Mouse (Mus musculus) hindbrain, postnatal 0 days (tissue): ENCODE measurements around the gene Metap2. TPM values are rescaled to one million over a fixed set of nuclear protein-coding genes. Genes with fewer than 3 reads are reported as not detected.
"Not testable (repeated sequence)": the region's sequence is repeated elsewhere in the genome, so short reads cannot be mapped to it uniquely, and the experiment has no call there.

Experiments
- ATAC-seq: fragments of 200-750 bp; cut with Nextera tagmentation; 2 replicates; pipeline ENCODE4 v1.8.0; 2017; ENCODE audit warnings: mild to moderate bottlenecking, moderate TSS enrichment, moderate library complexity
- DNase-seq: peaks from one replicate; pipeline ENCODE4 v3.0.0-alpha.2; 2015; ENCODE audit warnings: low spot score
- H3K27ac ChIP-seq: fragments of 300-500 bp; sonication (generic); 2 replicates; pipeline ENCODE4 v1.5.1; 2014; ENCODE audit warnings: mild to moderate bottlenecking
- H3K27me3 ChIP-seq: fragments of 300-500 bp; sonication (generic); 2 replicates; pipeline ENCODE4 v1.6.1; 2014; ENCODE audit warnings: low read length, mixed read lengths; ENCODE audit not compliant: insufficient read depth
- H3K36me3 ChIP-seq: fragments of 300-500 bp; sonication (generic); 2 replicates; pipeline ENCODE4 v1.6.1; 2014; ENCODE audit warnings: low read length, mixed read lengths; ENCODE audit not compliant: insufficient read depth
- H3K4me1 ChIP-seq: fragments of 300-500 bp; sonication (generic); 2 replicates; pipeline ENCODE4 v1.6.1; 2014; ENCODE audit warnings: antibody characterized with exemption, low read length, mixed read lengths; ENCODE audit not compliant: insufficient read depth
- H3K4me2 ChIP-seq: fragments of 300-500 bp; sonication (generic); 2 replicates; pipeline ENCODE4 v1.6.1; 2014; ENCODE audit warnings: low read depth, mild to moderate bottlenecking, low read length, moderate library complexity, mixed read lengths
- H3K4me3 ChIP-seq: fragments of 300-500 bp; sonication (generic); 2 replicates; pipeline ENCODE4 v1.5.1; 2014; ENCODE audit warnings: low read length
- H3K9ac ChIP-seq: fragments of 300-500 bp; sonication (generic); replicated peaks from 2 replicates; pipeline ENCODE4 v1.6.1; 2014; ENCODE audit warnings: mild to moderate bottlenecking, low read length, moderate library complexity, mixed read lengths
- H3K9me3 ChIP-seq: fragments of 300-500 bp; sonication (generic); 2 replicates; pipeline ENCODE4 v1.6.1; 2016; ENCODE audit warnings: low read length, mixed read lengths
- CTCF ChIP-seq: IDR thresholded peaks from 2 replicates; pipeline ENCODE4 v1.5.1; 2016; ENCODE audit warnings: antibody characterized with exemption, control low read depth, low read depth
- WGBS: fragments of 180-500 bp; shearing (Covaris S2); extraction: QIAGEN DNeasy Blood & Tissue Kit; methylation state at CpG from one replicate; pipeline ENCODE4 v1.1.7; 2014; 5-methylcytosine and 5-hydroxymethylcytosine counted together
- polyA plus RNA-seq: library from polyadenylated mRNA; unstranded; fragments of >200 nt; fragmentation: Nextera tagmentation; extraction: Ambion mirVana; gene quantifications from 2 replicates; pipeline ENCODE4 v1.2.1, GENCODE M21; 2015
- total RNA-seq: library from RNA; depleted of rRNA; stranded (reverse); fragments of >200 nt; gene quantifications from 2 replicates; pipeline ENCODE4 v1.2.3, GENCODE M21; 2014

Metap2 gene
- total and polyA plus RNA-seq, 2 experiments from 2014 or later, result 50.7 to 158 TPM

GRCm38 (mm10) chr10:93829898-93830831, 66.7 kb downstream of the Metap2 start:
- H3K27ac ChIP-seq, result no peak overlapping the region
- DNase-seq (no peak), ATAC-seq (no peak)
- TF ChIP-seq CTCF, result no peak
- 53% methylated on average over 9 of the region's 9 CpGs for WGBS
- no peak overlapping the region for H3K4me2 ChIP-seq
- H3K9me3 ChIP-seq, result no peaks in the 10 kb centered on the region
- no peaks in the 10 kb centered on the region for H3K4me1 ChIP-seq
- no peaks in the 10 kb centered on the region for H3K36me3 ChIP-seq
- peaks cover 32% of the 10 kb centered on the region for H3K27me3 ChIP-seq
- H3K9ac ChIP-seq, result no peak overlapping the region
- H3K4me3 ChIP-seq, result no peak overlapping the region

- 0 out of 2 replicates have a peak, but pooled peaks have one; percentile 24 for ATAC-seq
- Histone ChIP-seq H3K9ac (no peak overlapping the region), H3K4me1 (no peaks in the 10 kb centered on the region), H3K4me2 (no peak overlapping the region), H3K27ac (no peak overlapping the region), H3K27me3 (0 out of 2 replicates have a peak, but pooled peaks cover 4% of the 10 kb centered on the region), H3K36me3 (no peaks in the 10 kb centered on the region), H3K4me3 (no peak overlapping the region), H3K9me3 (no peaks in the 10 kb centered on the region)
- 43% methylated on average over 7 of the region's 7 CpGs for WGBS
- peak; percentile 86 for TF ChIP-seq CTCF
- DNase-seq, result peak; percentile 80
Measured at GRCm38 (mm10) chr10:93818661-93819060, 78.2 kb downstream of the Metap2 start.

- H3K36me3 ChIP-seq, result no peaks in the 10 kb centered on the region
- ATAC-seq (peak; percentile 74), DNase-seq (peak; percentile 68)
- H3K9ac ChIP-seq, result no peak overlapping the region
- TF ChIP-seq CTCF, result peak; percentile 53
- no peak overlapping the region for H3K4me3 ChIP-seq
- WGBS, result 38% methylated on average over 10 of the region's 10 CpGs
- H3K9me3 ChIP-seq, result no peaks in the 10 kb centered on the region
- H3K27ac ChIP-seq, result no peak overlapping the region
- no peak overlapping the region for H3K4me2 ChIP-seq
- H3K4me1 ChIP-seq, result no peaks in the 10 kb centered on the region
- H3K27me3 ChIP-seq, result no peaks in the 10 kb centered on the region
Measured at GRCm38 (mm10) chr10:93813755-93814154, 83.1 kb downstream of the Metap2 start.

- Histone ChIP-seq H3K27ac (no peak overlapping the region), H3K4me1 (no peaks in the 10 kb centered on the region), H3K9me3 (no peaks in the 10 kb centered on the region), H3K27me3 (no peaks in the 10 kb centered on the region), H3K9ac (no peak overlapping the region), H3K4me3 (no peak overlapping the region), H3K36me3 (no peaks in the 10 kb centered on the region), H3K4me2 (no peak overlapping the region)
- WGBS, result 13% methylated on average over 10 of the region's 10 CpGs
- no peak for ATAC-seq
- DNase-seq, result peak; percentile 90
- TF ChIP-seq CTCF, result peak; percentile 92
Measured at GRCm38 (mm10) chr10:93812774-93813415, 84.0 kb downstream of the Metap2 start.

GRCm38 (mm10) chr10:93812098-93812497, 84.8 kb downstream of the Metap2 start:
- Histone ChIP-seq H3K4me1 (no peaks in the 10 kb centered on the region), H3K27ac (no peak overlapping the region), H3K9me3 (no peaks in the 10 kb centered on the region), H3K4me3 (no peak overlapping the region), H3K9ac (no peak overlapping the region), H3K36me3 (no peaks in the 10 kb centered on the region), H3K27me3 (no peaks in the 10 kb centered on the region), H3K4me2 (no peak overlapping the region)
- DNase-seq (no peak), ATAC-seq (no peak)
- WGBS, result 88% methylated on average over 7 of the region's 7 CpGs
- TF ChIP-seq CTCF, result no peak

GRCm38 (mm10) chr10:93810590-93811185, 86.2 kb downstream of the Metap2 start:
- TF ChIP-seq CTCF, result no peak
- WGBS, result 40% methylated on average over 7 of the region's 7 CpGs
- Histone ChIP-seq H3K36me3 (no peaks in the 10 kb centered on the region), H3K9me3 (no peaks in the 10 kb centered on the region), H3K4me1 (no peaks in the 10 kb centered on the region), H3K4me2 (no peak overlapping the region), H3K9ac (no peak overlapping the region), H3K27me3 (no peaks in the 10 kb centered on the region), H3K27ac (no peak overlapping the region), H3K4me3 (no peak overlapping the region)
- ATAC-seq, result no peak
- no peak for DNase-seq

- H3K9ac ChIP-seq, H3K27ac ChIP-seq, H3K9me3 ChIP-seq, H3K27me3 ChIP-seq, H3K4me1 ChIP-seq, H3K4me3 ChIP-seq, DNase-seq, H3K4me2 ChIP-seq, ATAC-seq, H3K36me3 ChIP-seq: not testable (repeated sequence)
- 93% methylated on average over 8 of the region's 8 CpGs for WGBS
Measured at GRCm38 (mm10) chr10:93809438-93809837, 87.5 kb downstream of the Metap2 start.
